Mouse (Mus musculus) limb, embryonic 12.5 days (tissue): Measurements from ENCODE around the gene Kmt2d. TPM values are rescaled to one million over a fixed set of nuclear protein-coding genes. Genes with fewer than 3 reads are reported as not detected.

ENCODE experiments used
- ATAC-seq: fragments of 200-750 bp; cut with Nextera tagmentation; 2 replicates; pipeline ENCODE4 v1.8.0; 2017; ENCODE audit warnings: low read depth, moderate TSS enrichment; ENCODE audit not compliant: insufficient number of reproducible peaks, insufficient read depth, low FRiP score, low TSS enrichment
- H3K27ac ChIP-seq: fragments of 300-500 bp; sonication (generic); 2 replicates; pipeline ENCODE4 v1.5.1; 2016; ENCODE audit warnings: mild to moderate bottlenecking, moderate library complexity
- H3K27me3 ChIP-seq: fragments of 300-500 bp; sonication (generic); 2 replicates; pipeline ENCODE4 v1.6.1; 2016; ENCODE audit warnings: mild to moderate bottlenecking, moderate library complexity
- H3K36me3 ChIP-seq: fragments of 300-500 bp; sonication (generic); 2 replicates; pipeline ENCODE4 v1.6.1; 2016; ENCODE audit warnings: mild to moderate bottlenecking, moderate library complexity
- H3K4me1 ChIP-seq: fragments of 300-500 bp; sonication (generic); replicated peaks from 2 replicates; pipeline ENCODE4 v1.6.1; 2016
- H3K4me2 ChIP-seq: fragments of 300-500 bp; sonication (generic); 2 replicates; pipeline ENCODE4 v1.6.1; 2016; ENCODE audit warnings: mild to moderate bottlenecking, moderate library complexity
- H3K4me3 ChIP-seq: fragments of 300-500 bp; sonication (generic); replicated peaks from 2 replicates; pipeline ENCODE4 v1.5.1; 2016; ENCODE audit warnings: mild to moderate bottlenecking
- H3K9ac ChIP-seq: fragments of 300-500 bp; sonication (generic); replicated peaks from 2 replicates; pipeline ENCODE4 v1.6.1; 2016; ENCODE audit warnings: mild to moderate bottlenecking, moderate library complexity
- H3K9me3 ChIP-seq: fragments of 300-500 bp; sonication (generic); 2 replicates; pipeline ENCODE4 v1.6.1; 2016; ENCODE audit warnings: mild to moderate bottlenecking, moderate library complexity
- WGBS: fragments of 180-500 bp; shearing (Covaris S2); methylation state at CpG from one replicate; pipeline ENCODE4 v1.1.7; 2016; 5-methylcytosine and 5-hydroxymethylcytosine counted together
- polyA plus RNA-seq: library from polyadenylated mRNA; unstranded; fragments of >200 nt; fragmentation: Nextera tagmentation; extraction: Ambion mirVana; gene quantifications from 2 replicates; pipeline ENCODE4 v1.2.1, GENCODE M21; 2016

The Kmt2d gene
- polyA plus RNA-seq, 1 experiment from 2014 or later = 14.4 TPM

DNA sequence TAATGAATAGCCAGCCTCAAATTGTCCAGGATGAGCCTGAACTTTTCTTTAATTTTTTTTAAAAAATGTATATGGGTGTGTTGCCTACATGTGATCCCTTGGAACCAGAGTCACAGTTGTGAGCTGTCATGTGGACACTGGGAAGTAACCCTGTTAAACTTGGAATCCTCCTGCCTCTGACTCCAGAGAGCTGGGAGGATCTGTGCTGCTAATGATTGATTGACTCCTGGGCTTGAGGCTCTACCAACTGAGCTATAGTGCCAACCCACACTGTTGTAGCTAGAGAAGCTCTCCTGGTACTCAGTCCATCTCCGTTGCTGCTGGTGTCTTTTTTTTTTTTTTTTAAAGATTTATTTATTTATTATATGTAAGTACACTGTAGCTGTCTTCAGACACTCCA, 13.1 kb upstream of the Kmt2d start:
- Histone ChIP-seq H3K36me3 (no peaks in the 10 kb centered on the region), H3K9me3 (no peaks in the 10 kb centered on the region), H3K4me1 (peaks cover 13% of the 10 kb centered on the region), H3K27me3 (0 out of 2 replicates have a peak, but pooled peaks cover 3% of the 10 kb centered on the region), H3K9ac (no peak overlapping the region), H3K27ac (no peak overlapping the region), H3K4me3 (no peak overlapping the region), H3K4me2 (no peak overlapping the region)
- no peak for ATAC-seq
- 89% methylated on average over 1 of the region's 1 CpGs for WGBS

- Histone ChIP-seq H3K36me3 (no peaks in the 10 kb centered on the region), H3K4me3 (no peak overlapping the region), H3K4me2 (no peak overlapping the region), H3K9me3 (no peaks in the 10 kb centered on the region), H3K27ac (no peak overlapping the region), H3K9ac (no peak overlapping the region), H3K4me1 (peaks cover 13% of the 10 kb centered on the region), H3K27me3 (0 out of 2 replicates have a peak, but pooled peaks cover 3% of the 10 kb centered on the region)
- no peak for ATAC-seq
Measured at GRCm38 (mm10) chr15:98883661-98884060, 12.7 kb upstream of the Kmt2d start.

GRCm38 (mm10) chr15:98881656-98882008, 10.6 kb upstream of the Kmt2d start:
- H3K36me3 ChIP-seq = peaks cover 3% of the 10 kb centered on the region; the same call in 1 of the 2 replicates
- H3K4me2 ChIP-seq = peak overlapping the region; percentile 81
- H3K4me3 ChIP-seq = peak overlapping the region; percentile 70
- no peaks in the 10 kb centered on the region for H3K27me3 ChIP-seq
- peaks cover 13% of the 10 kb centered on the region for H3K4me1 ChIP-seq
- 7% methylated on average over 5 of the region's 5 CpGs for WGBS
- peak overlapping the region; percentile 68 for H3K27ac ChIP-seq
- no peak overlapping the region for H3K9ac ChIP-seq
- no peaks in the 10 kb centered on the region for H3K9me3 ChIP-seq
- ATAC-seq = no peak; the same call in 1 of the 2 replicates

DNA sequence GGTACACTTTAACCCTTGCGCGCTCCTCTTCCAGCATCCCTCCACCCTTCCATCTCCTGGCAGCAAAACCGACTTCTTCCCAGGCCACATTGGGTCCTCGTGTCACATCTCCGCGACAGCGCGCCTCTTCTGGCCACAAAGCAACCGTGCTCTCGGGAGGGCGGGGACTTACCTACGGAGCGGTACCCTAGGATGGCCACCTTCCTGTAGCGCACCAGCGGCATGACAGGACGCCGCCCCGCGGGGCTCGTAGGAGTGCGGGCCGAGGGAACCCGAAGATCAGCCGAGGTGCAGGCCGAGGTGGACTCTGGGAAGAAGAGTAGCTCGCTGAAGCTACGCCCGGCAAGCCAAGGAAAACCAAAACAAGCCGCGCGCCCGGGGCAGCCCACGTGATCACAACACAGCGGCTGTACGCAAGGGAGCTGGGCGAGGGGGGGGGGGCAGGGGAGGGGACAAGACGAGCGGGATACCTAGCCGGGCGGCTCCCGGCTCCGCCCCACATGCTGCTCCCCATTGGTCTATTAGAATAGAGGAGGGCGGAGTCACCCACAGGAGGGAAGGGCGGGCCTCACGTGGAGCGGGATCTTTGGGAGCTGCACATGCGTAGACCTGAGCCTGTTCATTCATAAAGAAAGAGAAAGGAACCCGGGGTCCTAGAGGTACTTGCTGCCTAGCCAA, 10.1 kb upstream of the Kmt2d start:
- H3K36me3 ChIP-seq = peaks cover 3% of the 10 kb centered on the region; the same call in 1 of the 2 replicates
- under 1% methylated on average over 48 of the region's 48 CpGs for WGBS
- no peaks in the 10 kb centered on the region for H3K9me3 ChIP-seq
- H3K9ac ChIP-seq = peak overlapping the region; percentile 68
- H3K4me3 ChIP-seq = peak overlapping the region; percentile 70
- no peaks in the 10 kb centered on the region for H3K27me3 ChIP-seq
- peak; percentile 92 for ATAC-seq
- H3K4me2 ChIP-seq = peak overlapping the region; percentile 81
- peaks cover 13% of the 10 kb centered on the region for H3K4me1 ChIP-seq
- H3K27ac ChIP-seq = peak overlapping the region; percentile 87

- Histone ChIP-seq H3K4me1 (peaks cover 20% of the 10 kb centered on the region), H3K36me3 (peaks cover 3% of the 10 kb centered on the region; the same call in 1 of the 2 replicates), H3K4me2 (no peak overlapping the region), H3K4me3 (no peak overlapping the region), H3K27me3 (no peaks in the 10 kb centered on the region), H3K27ac (no peak overlapping the region), H3K9me3 (no peaks in the 10 kb centered on the region), H3K9ac (no peak overlapping the region)
- 17% methylated on average over 3 of the region's 3 CpGs for WGBS
- ATAC-seq = no peak
Measured at GRCm38 (mm10) chr15:98877331-98877730, 6.3 kb upstream of the Kmt2d start.

DNA sequence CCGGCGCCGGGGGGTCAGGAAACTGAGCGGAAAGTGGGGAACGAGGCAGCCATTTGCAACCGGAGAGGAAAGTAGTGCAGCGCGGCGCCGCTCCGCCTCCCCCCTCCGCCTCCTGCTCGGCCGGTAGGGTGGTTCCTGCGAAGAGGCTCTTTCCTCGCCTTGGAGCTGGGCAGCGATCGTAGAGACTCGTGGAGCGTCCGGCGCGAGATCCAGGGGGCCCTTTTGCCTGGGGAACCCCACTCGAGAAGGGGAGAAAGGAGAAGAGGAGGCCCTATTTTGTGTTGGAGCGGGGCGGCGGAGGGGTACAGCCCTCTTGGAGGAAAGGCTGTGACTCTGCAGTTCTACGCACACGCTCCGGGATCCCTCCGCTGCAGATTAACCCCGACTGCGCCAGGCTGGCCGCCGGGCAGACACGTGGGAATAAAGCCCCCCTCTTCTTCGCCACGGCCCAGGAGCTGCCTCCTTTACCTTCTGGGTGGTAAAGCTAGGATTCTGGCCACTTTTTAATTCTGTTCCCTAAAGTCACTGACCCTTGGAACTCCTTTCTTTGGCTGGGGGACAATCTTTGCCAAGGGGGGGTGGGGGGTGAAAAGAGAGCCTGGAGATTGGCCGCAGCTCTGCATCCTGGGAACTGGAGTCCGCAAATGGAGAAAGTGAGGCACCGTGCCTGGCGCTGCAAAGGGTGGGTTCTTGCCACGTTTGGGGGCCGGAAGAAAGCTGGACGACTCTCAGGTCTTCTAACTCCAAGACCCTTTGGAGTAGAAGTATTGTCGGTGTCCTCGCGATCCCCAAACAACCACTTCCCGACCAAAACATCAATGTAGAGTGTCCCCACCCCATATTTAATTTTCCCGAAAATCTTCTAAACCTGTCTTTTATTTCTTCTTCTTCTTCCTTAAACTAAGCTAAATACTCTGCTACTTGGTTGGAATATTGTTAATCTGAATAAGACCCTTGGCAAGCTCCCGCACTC, 1.2 kb upstream of the Kmt2d start:
- H3K9ac ChIP-seq = peak overlapping the region; percentile 98
- peak overlapping the region; percentile 99 for H3K27ac ChIP-seq
- no peaks in the 10 kb centered on the region for H3K27me3 ChIP-seq
- no peaks in the 10 kb centered on the region for H3K36me3 ChIP-seq
- no peaks in the 10 kb centered on the region for H3K9me3 ChIP-seq
- ATAC-seq = peak; percentile 75
- peak overlapping the region; percentile 99 for H3K4me2 ChIP-seq
- peaks cover 33% of the 10 kb centered on the region for H3K4me1 ChIP-seq
- 2% methylated on average over 44 of the region's 51 CpGs for WGBS
- peak overlapping the region; percentile 95 for H3K4me3 ChIP-seq

DNA sequence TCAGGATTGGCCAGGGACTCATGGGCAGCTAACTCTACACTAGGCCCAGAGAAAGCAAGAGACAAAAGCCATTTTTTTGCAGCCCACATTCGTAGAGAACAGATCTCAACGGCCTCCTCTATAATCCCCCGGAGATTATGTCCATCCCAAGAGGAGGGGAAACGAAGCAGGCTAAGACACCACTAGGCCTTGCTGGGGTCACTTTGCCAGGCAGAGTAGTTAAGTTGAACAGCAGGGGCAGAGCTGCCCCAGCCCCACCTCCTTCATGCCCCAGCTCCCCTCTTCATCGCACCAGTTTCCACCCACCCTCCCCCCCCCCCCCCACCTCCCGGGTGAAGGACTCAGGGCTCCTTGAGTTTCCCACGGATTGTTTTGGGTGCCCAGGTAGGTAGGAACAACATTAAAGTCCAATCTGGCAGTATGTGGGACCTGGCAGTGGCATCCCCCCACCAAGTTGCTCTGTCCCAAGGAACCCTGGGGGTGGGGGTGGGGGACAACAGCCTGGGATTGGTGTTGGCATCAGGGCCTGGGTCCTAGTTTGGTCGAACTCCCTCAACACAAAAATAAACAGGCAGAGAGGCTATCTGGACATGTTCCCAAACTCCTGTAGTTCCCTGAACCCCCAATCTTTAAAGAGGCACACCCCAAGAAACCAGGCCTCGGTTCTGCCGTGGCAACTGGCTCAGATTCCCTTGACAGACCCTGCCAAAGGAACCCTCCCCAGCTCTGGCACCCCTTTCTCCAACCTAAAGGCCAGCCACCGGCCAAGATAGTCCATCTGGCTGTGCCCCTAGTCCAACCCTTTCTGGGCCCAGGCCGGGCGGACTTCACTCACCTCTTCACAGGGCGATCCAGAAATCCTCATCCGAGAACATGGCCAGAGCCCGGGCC, 580 bp downstream of the Kmt2d start:
- H3K4me1 ChIP-seq = peaks cover 33% of the 10 kb centered on the region
- peak overlapping the region; percentile 99 for H3K4me2 ChIP-seq
- no peaks in the 10 kb centered on the region for H3K9me3 ChIP-seq
- H3K9ac ChIP-seq = peak overlapping the region; percentile 98
- H3K27me3 ChIP-seq = no peaks in the 10 kb centered on the region
- peak overlapping the region; percentile 95 for H3K4me3 ChIP-seq
- H3K36me3 ChIP-seq = peaks cover 14% of the 10 kb centered on the region
- under 1% methylated on average over 15 of the region's 16 CpGs for WGBS
- no peak for ATAC-seq
- H3K27ac ChIP-seq = peak overlapping the region; percentile 99; the same call in 1 of the 2 replicates

DNA sequence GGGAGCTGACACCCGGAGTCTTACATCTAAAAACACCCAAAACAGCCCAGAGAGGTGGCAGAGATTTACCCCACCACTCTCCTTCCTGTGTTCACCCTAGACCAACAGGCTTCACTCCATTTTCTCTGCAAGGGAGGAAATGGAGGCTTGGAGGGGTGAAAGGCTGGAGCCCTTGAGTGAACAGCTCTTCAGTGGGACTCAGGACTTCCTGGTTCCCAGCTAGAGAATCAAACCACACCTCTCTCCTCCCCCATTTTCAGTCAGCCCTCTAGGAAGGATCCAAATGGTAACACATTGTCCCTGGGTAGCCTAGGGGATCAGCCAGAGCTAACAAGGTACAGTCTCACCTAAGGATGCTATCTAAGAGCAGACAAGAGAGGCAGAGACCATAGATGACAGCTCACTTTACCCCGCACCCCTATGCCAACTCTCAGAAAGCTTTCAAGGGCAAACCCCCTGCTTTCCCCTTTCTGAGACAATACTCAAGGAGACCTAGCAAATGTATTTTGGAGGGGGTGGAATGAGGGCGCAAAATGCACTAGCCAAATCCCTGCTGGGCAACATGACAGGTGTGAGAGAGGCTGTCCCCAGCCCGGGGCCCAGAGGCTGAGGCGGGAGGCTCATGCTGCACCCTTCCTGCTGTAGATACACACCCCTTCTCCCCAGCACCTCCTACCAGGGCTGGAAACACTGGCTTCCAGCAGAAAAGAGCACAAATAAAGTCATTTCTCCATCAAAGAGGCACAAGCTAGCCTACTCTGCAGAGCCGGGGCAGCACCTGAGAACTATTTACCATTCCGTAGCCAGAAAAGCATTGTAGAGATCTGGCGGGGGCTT, 1.4 kb downstream of the Kmt2d start:
- Histone ChIP-seq H3K4me1 (peaks cover 33% of the 10 kb centered on the region), H3K4me3 (peak overlapping the region; percentile 95), H3K27ac (peak overlapping the region; percentile 99; the same call in 1 of the 2 replicates), H3K27me3 (no peaks in the 10 kb centered on the region), H3K36me3 (peaks cover 23% of the 10 kb centered on the region), H3K4me2 (peak overlapping the region; percentile 99), H3K9ac (peak overlapping the region; percentile 98), H3K9me3 (no peaks in the 10 kb centered on the region)
- WGBS = 13% methylated on average over 8 of the region's 8 CpGs
- ATAC-seq = no peak

DNA sequence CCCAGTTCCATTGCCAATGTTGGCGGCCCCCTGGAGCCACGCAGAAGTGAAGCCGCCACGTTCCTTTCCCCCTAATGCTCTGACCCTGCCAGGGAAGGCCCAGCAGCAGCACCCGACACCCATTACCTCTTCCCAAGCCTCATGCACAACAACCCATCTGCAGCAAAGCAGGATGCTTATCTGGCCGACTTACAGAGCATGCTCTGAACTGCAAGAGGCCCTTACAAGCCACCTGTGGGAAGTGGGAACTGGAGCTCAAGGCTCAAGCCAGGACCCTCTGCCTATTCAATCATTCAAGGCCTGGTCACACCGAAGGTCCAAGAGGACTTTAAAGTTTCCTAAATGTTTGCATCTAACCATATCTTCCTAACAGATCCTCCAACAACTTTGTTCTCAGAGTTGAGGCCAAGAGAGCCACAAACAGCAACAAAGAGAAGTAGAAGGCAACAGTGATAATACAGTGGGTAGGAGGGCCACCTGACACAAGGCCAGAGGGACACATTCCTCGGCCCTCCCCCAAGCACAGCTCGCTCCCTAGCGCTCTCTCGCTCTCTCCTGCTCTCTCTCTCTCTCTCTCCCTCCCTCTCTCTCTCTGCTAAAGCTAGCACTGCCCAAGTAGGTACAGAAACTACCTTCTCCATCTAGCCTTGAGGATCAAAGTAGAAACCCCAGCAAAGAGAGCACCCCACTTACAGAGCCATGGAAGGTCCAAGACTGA, 2.5 kb downstream of the Kmt2d start:
- Histone ChIP-seq H3K9me3 (no peaks in the 10 kb centered on the region), H3K4me1 (peaks cover 33% of the 10 kb centered on the region), H3K9ac (peak overlapping the region; percentile 98), H3K4me2 (peak overlapping the region; percentile 99), H3K27ac (peak overlapping the region; percentile 7; the same call in 1 of the 2 replicates), H3K27me3 (no peaks in the 10 kb centered on the region), H3K36me3 (peaks cover 33% of the 10 kb centered on the region), H3K4me3 (peak overlapping the region; percentile 95)
- ATAC-seq = no peak
- WGBS = 35% methylated on average over 11 of the region's 11 CpGs
